Mouse (Mus musculus) Patski (cell line): ENCODE results near the gene Src. TPM values are rescaled to one million over a fixed set of nuclear protein-coding genes. Genes with fewer than 3 reads are reported as not detected.

Source experiments
- ATAC-seq: fragments of 100-300 bp; one replicate; pipeline ENCODE4 v1.8.0; 2021
- CTCF ChIA-PET: fragments of 350-600 bp; sonication (Branson Sonifier 250); formaldehyde crosslinking; loops from one replicate; lab custom pipeline; 2022; ENCODE audit warnings: inconsistent platforms; lab: Charles Lee
- POLR2A ChIA-PET: fragments of 350-600 bp; sonication (Branson Sonifier 250); formaldehyde crosslinking; loops from one replicate; lab custom pipeline; 2022; ENCODE audit warnings: antibody characterized with exemption, inconsistent platforms; lab: Charles Lee
- DNase-seq: peaks from one replicate; pipeline ENCODE4 v3.0.0-alpha.2; 2011; ENCODE audit warnings: low read depth, low spot score
- H3K27me3 ChIP-seq: fragments of 371-371 bp; one replicate; pipeline ENCODE4 v1.5.1; 2021
- CTCF ChIP-seq: fragments of 100-300 bp; IDR thresholded peaks from one replicate; pipeline ENCODE4 v1.5.1; 2021
- in situ Hi-C: fragments of 300-500 bp; cut with MboI; formaldehyde crosslinking; loops from 3 replicates; pipeline ENCODE4 v1.11.1; 2018; ENCODE audit warnings: low pct_unique_long_range_greater_than_20kb, mixed read lengths
- polyA plus RNA-seq: library from polyadenylated mRNA; unstranded; gene quantifications from one replicate; pipeline ENCODE4 v1.2.3, GENCODE M21; 2021

The Src gene
- polyA plus RNA-seq, 1 experiment from 2014 or later: 76.9 TPM

DNA sequence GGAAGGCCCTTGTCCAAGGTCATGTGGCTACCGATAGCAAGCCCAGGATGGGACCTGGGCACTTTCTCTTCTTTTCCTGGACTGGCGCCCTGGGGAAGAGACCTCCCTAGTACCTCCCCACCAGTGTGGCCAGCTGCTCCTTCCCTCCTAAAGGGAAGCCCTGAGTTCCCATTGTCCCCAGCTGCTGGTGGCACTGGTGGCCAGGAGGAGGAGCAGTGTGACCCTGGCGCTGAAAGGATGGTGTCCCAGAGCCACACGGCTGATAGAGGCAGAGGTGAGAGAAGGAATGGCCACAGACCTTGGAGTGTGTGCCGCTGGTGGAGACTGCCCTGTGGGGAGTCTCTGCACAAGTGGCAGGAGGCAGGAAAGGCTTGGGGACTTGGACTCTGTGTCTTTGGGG is 41.5 kb downstream of the Src start:
- no peak for TF ChIP-seq CTCF
- in situ Hi-C loops: loop anchor here (5.0 kb wide), 1 partner anchor 117 kb away; no protein-coding TSS in a partner anchor
- ChIA-PET CTCF (no interaction called here), POLR2A (no interaction called here)
- ATAC-seq: no peak
- H3K27me3 ChIP-seq: no peaks in the 10 kb centered on the region
- no peak for DNase-seq

DNA sequence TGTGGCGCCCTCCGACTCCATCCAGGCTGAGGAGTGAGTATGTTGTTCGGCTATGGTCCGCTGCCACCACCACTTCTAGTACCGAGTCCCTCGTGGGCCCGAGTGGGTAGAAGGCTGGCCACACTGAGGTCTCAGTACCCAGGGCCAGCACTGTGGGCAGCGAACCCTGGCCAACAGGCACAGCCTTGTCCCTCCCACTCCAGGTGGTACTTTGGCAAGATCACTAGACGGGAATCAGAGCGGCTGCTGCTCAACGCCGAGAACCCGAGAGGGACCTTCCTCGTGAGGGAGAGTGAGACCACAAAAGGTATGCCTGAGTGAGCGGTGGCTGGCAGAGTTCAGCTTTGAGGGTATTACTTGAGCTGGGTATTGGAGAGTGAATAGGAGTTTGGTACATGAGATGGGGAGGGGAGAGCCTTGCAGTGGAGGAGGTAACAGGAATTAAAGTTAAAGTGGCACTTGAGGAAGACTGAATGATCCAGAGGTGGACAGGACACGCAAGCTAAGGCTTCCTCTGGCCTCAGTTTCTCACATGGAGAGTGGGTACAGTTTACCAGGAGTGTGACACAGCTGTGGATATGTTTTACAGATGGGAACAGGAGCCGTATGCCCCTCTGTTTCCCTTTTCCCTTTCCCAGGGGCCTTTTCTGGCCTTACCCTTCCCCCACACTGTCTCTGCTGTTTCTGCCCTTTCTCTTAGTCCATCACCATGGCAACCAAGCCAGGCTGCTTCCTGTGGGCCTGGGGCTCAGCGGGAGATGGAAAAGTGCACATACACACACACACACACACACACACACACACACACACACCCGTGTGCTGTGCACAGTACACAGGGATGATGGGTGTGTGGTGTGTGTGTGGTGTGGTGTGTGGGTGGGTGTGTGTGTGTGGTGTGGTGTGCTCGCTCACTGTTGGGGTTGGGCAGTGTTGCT is 44.8 kb downstream of the Src start:
- in situ Hi-C loops: loop anchor here (5.0 kb wide), 1 partner anchor 121 kb away; no protein-coding TSS in a partner anchor
- ATAC-seq (no peak), DNase-seq (no peak)
- H3K27me3 ChIP-seq: no peaks in the 10 kb centered on the region
- CTCF ChIA-PET: no interaction called here
- POLR2A ChIA-PET: no interaction called here
- TF ChIP-seq CTCF: no peak

GRCm38 (mm10) chr2:157463887-157464745 is 45.9 kb downstream of the Src start:
- in situ Hi-C loops: loop anchor here (5.0 kb wide), 1 partner anchor 122 kb away; no protein-coding TSS in a partner anchor
- DNase-seq (no peak), ATAC-seq (no peak)
- no peak for TF ChIP-seq CTCF
- ChIA-PET CTCF (no interaction called here), POLR2A (no interaction called here)
- H3K27me3 ChIP-seq: no peaks in the 10 kb centered on the region

DNA sequence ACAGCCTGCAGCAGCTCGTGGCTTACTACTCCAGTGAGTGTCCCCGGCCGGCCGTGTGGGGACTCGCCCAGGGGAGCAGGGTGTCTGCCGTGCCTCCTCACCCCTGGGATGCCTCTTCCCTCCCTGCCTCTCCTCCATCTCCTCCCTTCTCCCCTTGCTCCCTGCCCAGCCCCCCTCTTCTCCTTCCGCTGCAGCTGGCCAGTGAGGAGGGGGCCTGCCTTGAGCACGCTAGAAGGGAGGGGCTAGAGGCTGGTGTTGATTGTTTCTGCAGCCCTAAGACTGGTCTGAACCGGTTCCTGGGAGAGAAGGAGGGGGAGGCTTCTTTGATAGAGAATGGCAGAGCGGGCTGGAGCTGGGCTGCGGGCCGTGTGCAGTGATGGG is 46.5 kb downstream of the Src start:
- ATAC-seq: no peak
- no peak for DNase-seq
- in situ Hi-C loops: loop anchor here (5.0 kb wide), 1 partner anchor 122 kb away; no protein-coding TSS in a partner anchor
- no peaks in the 10 kb centered on the region for H3K27me3 ChIP-seq
- CTCF ChIA-PET: no interaction called here
- TF ChIP-seq CTCF: no peak
- POLR2A ChIA-PET: no interaction called here

- ATAC-seq: no peak
- POLR2A ChIA-PET: no interaction called here
- DNase-seq: no peak
- CTCF ChIA-PET: no interaction called here
- no peak for TF ChIP-seq CTCF
- in situ Hi-C loops: no loop called here
- no peaks in the 10 kb centered on the region for H3K27me3 ChIP-seq
These were observed 48.6 kb downstream of the Src start for GRCm38 (mm10) chr2:157466836-157467235.

DNA sequence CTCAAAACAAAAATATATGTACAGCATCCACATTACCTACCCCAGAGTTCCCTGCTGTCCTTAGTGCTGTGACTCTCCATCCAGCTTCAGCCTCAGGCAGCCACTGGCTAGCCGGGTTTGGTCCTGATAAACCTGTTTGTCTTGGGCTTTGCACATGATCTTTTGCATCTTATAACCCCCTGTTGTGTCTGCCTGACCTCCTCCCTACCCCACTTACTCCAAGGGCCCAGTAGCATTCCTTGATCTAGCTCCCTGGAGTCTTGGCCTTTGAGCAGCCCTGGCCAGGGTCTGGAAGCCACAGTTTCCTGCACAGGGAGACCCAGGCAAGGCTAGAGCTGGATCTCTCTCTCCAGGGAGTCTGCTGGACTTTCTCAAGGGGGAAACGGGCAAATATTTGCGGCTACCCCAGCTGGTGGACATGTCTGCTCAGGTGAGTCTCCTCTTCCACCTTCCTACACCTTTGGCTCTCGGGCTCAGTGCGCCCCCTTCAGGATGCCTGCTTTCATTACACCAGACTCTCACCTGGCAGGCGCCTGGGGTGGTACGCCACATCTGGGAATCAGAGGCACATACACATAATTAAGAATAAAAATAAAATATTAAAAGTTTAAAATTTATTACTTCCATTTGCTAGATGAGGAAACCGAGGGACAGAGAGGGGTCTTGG is 50.0 kb downstream of the Src start:
- ATAC-seq (no peak), DNase-seq (no peak)
- in situ Hi-C loops: no loop called here
- TF ChIP-seq CTCF: no peak
- CTCF ChIA-PET: interaction anchor here (0.8 to 1.4 kb wide), 2 partner anchors 21 to 42 kb away, joined by 3 read pairs; no protein-coding TSS in a partner anchor
- H3K27me3 ChIP-seq: no peaks in the 10 kb centered on the region
- POLR2A ChIA-PET: interaction anchor here (1.1 kb wide), 1 partner anchor 12 kb away, joined by 3 read pairs; no protein-coding TSS in a partner anchor

GRCm38 (mm10) chr2:157471292-157471691 is 53.0 kb downstream of the Src start:
- POLR2A ChIA-PET: no interaction called here
- no peak for TF ChIP-seq CTCF
- in situ Hi-C loops: no loop called here
- ATAC-seq: no peak
- DNase-seq: no peak
- H3K27me3 ChIP-seq: no peaks in the 10 kb centered on the region
- CTCF ChIA-PET: no interaction called here

DNA sequence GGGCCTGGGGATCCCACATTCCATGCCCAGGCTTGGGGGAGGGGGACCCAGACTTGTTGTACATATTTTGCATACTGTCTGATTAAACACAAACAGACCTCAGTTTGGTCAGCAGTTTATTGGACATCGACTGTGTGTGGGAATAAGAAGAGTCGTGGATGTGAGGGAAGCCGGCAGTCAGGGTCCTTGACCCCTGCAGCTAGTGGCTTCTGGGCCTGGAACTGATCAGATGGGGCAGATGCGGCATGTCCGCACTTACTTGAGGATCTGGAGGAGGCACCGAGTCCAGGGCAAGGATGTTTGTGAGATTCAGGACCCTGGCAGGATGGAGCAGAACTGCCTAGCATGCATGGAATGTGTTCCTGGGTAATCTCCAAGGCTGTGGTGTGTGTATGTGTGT is 53.5 kb downstream of the Src start:
- no peaks in the 10 kb centered on the region for H3K27me3 ChIP-seq
- in situ Hi-C loops: no loop called here
- no peak for DNase-seq
- ChIA-PET POLR2A (no interaction called here), CTCF (no interaction called here)
- no peak for ATAC-seq
- no peak for TF ChIP-seq CTCF

- ChIA-PET POLR2A (no interaction called here), CTCF (no interaction called here)
- H3K27me3 ChIP-seq: no peaks in the 10 kb centered on the region
- no peak for DNase-seq
- ATAC-seq: no peak
- TF ChIP-seq CTCF: no peak
- in situ Hi-C loops: no loop called here
These were observed 54.2 kb downstream of the Src start for GRCm38 (mm10) chr2:157472469-157472868.

- CTCF ChIA-PET: no interaction called here
- TF ChIP-seq CTCF: no peak
- H3K27me3 ChIP-seq: no peaks in the 10 kb centered on the region
- in situ Hi-C loops: no loop called here
- POLR2A ChIA-PET: no interaction called here
- DNase-seq (no peak), ATAC-seq (no peak)
These were observed 56.1 kb downstream of the Src start for GRCm38 (mm10) chr2:157474269-157474729.
